Mouse (Mus musculus) embryonic fibroblast, embryonic 13.5 days (primary cell): Measurements from ENCODE around the gene Fut8. TPM values are rescaled to one million over a fixed set of nuclear protein-coding genes. Genes with fewer than 3 reads are reported as not detected.
"Not testable (repeated sequence)": the region's sequence is repeated elsewhere in the genome, so short reads cannot be mapped to it uniquely, and the experiment has no call there.

Experiments used
- H3K27ac ChIP-seq: 2 replicates; pipeline ENCODE4 v1.5.1; 2012; ENCODE audit warnings: low read length, control low read depth, inconsistent platforms; ENCODE audit not compliant: insufficient read depth
- H3K4me1 ChIP-seq: 2 replicates; pipeline ENCODE4 v1.6.1; 2011; ENCODE audit warnings: low read length; ENCODE audit not compliant: control insufficient read depth, insufficient read depth
- H3K4me3 ChIP-seq: 2 replicates; pipeline ENCODE4 v1.5.1; 2011; ENCODE audit warnings: mild to moderate bottlenecking, control low read depth, low read length; ENCODE audit not compliant: insufficient read depth
- CTCF ChIP-seq: IDR thresholded peaks from 2 replicates; pipeline ENCODE4 v1.5.1; 2011; ENCODE audit warnings: mild to moderate bottlenecking, control low read depth, low read length, moderate library complexity, borderline replicate concordance; ENCODE audit not compliant: insufficient read depth
- POLR2A ChIP-seq: IDR thresholded peaks from 2 replicates; pipeline ENCODE4 v1.6.1; 2011; ENCODE audit warnings: low read depth, mild to moderate bottlenecking, control low read depth, low read length, moderate library complexity
- polyA plus RNA-seq: library from polyadenylated mRNA; stranded (reverse); fragments of >200 nt; gene quantifications from 2 replicates; pipeline ENCODE4 v1.2.4, GENCODE M21; 2011; ENCODE audit warnings: low read depth; ENCODE audit not compliant: missing spikeins, insufficient read length

The Fut8 gene
- polyA plus RNA-seq, 1 experiment, result 38.2 TPM

DNA sequence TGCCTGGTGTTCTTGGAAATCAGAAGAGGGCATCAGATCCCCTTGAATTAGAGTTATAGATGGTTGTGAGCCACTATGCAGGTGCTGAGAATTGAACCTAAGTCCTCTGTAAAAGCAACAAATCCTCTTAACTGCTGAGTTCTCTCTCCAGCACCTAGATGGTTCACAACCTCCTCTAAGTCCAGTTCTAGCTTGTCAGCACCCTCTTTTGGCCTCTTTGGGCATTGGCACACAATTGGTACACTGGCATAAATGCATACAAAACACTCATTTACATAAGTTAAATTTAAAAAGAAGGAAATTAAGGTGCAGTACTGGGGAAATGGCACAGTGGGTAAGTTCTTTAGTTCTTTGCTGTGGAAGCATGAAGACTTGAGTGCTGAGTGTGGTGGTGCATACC is 24.7 kb downstream of the Fut8 start:
- no peaks in the 10 kb centered on the region for H3K4me1 ChIP-seq
- H3K27ac ChIP-seq, result no peak overlapping the region
- TF ChIP-seq POLR2A, result no peak
- no peak overlapping the region for H3K4me3 ChIP-seq

DNA sequence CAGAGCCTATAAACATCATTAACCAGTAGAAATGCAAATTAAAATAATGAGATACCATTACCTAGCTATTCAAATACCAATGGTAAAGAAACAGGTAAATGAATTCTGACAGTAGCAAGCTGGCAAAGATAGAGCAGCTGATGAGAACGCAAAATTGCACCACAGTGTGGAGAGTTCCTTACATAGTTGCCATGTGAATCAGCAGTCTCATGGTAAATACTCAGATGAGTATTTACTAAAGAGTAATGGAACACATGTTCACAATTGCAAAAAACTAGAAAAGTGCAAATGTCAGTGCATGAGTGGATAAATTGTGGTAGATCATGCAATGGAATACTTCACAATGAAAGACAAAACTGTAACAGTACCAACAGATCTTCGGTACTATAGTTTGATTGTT is 25.9 kb downstream of the Fut8 start:
- no peak overlapping the region for H3K4me3 ChIP-seq
- no peak for TF ChIP-seq CTCF
- no peak for TF ChIP-seq POLR2A
- H3K27ac ChIP-seq, result no peak overlapping the region
- no peaks in the 10 kb centered on the region for H3K4me1 ChIP-seq

- H3K27ac ChIP-seq, result no peak overlapping the region
- H3K4me1 ChIP-seq, result no peaks in the 10 kb centered on the region
- TF ChIP-seq POLR2A (no peak), CTCF (no peak)
- no peak overlapping the region for H3K4me3 ChIP-seq
Observed at GRCm38 (mm10) chr12:77270694-77271093, 32.8 kb downstream of the Fut8 start.

- TF ChIP-seq CTCF (no peak), POLR2A (no peak)
Observed at GRCm38 (mm10) chr12:77288507-77288906, 50.6 kb downstream of the Fut8 start.

GRCm38 (mm10) chr12:77291017-77291416 is 53.1 kb downstream of the Fut8 start:
- H3K27ac ChIP-seq, result no peak overlapping the region
- H3K4me1 ChIP-seq, result no peaks in the 10 kb centered on the region
- no peak overlapping the region for H3K4me3 ChIP-seq
- no peak for TF ChIP-seq POLR2A

More at GRCm38 (mm10) chr12:77288507-77288906, 50.6 kb downstream of the Fut8 start:
- H3K4me3 ChIP-seq, result no peak overlapping the region
- no peak overlapping the region for H3K27ac ChIP-seq
- H3K4me1 ChIP-seq, result no peaks in the 10 kb centered on the region

GRCm38 (mm10) chr12:77291864-77292263 is 53.9 kb downstream of the Fut8 start:
- not testable (repeated sequence) for H3K27ac ChIP-seq, H3K4me3 ChIP-seq, H3K4me1 ChIP-seq

- no peak for TF ChIP-seq CTCF
- TF ChIP-seq POLR2A, result no peak
- H3K4me1 ChIP-seq, result no peaks in the 10 kb centered on the region
Observed at GRCm38 (mm10) chr12:77292375-77293258, 54.7 kb downstream of the Fut8 start.

GRCm38 (mm10) chr12:77296119-77296518 is 58.2 kb downstream of the Fut8 start:
- no peak overlapping the region for H3K4me3 ChIP-seq
- no peaks in the 10 kb centered on the region for H3K4me1 ChIP-seq
- H3K27ac ChIP-seq, result no peak overlapping the region
- TF ChIP-seq CTCF, result no peak
- no peak for TF ChIP-seq POLR2A

More at GRCm38 (mm10) chr12:77292375-77293258, 54.7 kb downstream of the Fut8 start:
- no peak overlapping the region for H3K4me3 ChIP-seq
- no peak overlapping the region for H3K27ac ChIP-seq

DNA sequence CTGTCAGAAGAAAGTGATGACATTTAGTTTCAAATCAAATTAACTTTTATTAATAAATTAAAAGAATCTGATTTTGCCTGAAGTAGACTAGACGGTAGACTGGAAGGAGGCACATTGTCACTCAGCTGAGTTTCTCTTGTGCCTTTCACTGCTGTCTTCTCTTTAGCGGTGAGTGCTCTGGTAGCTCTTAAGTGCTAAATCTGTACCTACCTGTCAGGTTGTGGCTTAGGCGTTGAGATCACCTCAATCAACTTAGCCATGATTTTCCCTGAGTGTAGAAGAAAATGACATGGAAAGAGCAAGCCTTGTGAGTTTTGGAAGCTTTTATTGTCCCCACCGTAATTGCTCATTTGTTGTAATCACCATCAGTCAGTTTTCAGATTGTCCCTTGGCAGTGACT is 59.2 kb downstream of the Fut8 start:
- no peak for TF ChIP-seq CTCF
- TF ChIP-seq POLR2A, result no peak
- Histone ChIP-seq H3K4me3 (no peak overlapping the region), H3K27ac (no peak overlapping the region), H3K4me1 (no peaks in the 10 kb centered on the region)

GRCm38 (mm10) chr12:77297858-77298257 is 59.9 kb downstream of the Fut8 start:
- Histone ChIP-seq H3K4me3 (no peak overlapping the region), H3K27ac (no peak overlapping the region), H3K4me1 (no peaks in the 10 kb centered on the region)
- TF ChIP-seq CTCF (no peak), POLR2A (no peak)
